Mouse (Mus musculus): Measurements from ENCODE around the gene Snrnp70. TPM values are rescaled to one million over a fixed set of nuclear protein-coding genes. Genes with fewer than 3 reads are reported as not detected.

Gene Snrnp70
- polyA plus RNA-seq, 1 experiment from 2014 or later = 215 TPM

- Histone ChIP-seq H3K4me1 (replicated peaks; ENCODE audit: control insufficient read depth, insufficient read depth, low read length) (peaks cover 25% of the 10 kb centered on the region), H3K4me2 (ENCODE audit: low read length) (peak within 1 kb of the TSS; percentile 71), H3K9me3 (ENCODE audit: control insufficient read depth, low read length) (no peaks in the 10 kb centered on the region), H3K4me3 (replicated peaks; ENCODE audit: low read length) (peak within 1 kb of the TSS; percentile 47), H3K9ac (replicated peaks; ENCODE audit: low read depth, low read length) (peak within 1 kb of the TSS; percentile 64), H3K27me3 (replicated peaks; ENCODE audit: control insufficient read depth, insufficient read depth, low read length) (peaks cover 5% of the 10 kb centered on the region), H3K36me3 (ENCODE audit: control insufficient read depth, insufficient read depth) (peaks cover 16% of the 10 kb centered on the region; the same call in 1 of the 2 replicates), H3K27ac (ENCODE audit: low read length) (no peak within 1 kb of the TSS)
- WGBS = 12% methylated on average over 28 of the region's 28 CpGs
- ATAC-seq = peak; percentile 34
These were observed 24.8 kb downstream of the Snrnp70 start, which contains the start of gene Lin7b for GRCm38 (mm10) chr7:45370475-45371311. Lin7b (minus strand) TSS chr7:45370583.

- WGBS = 8% methylated on average over 49 of the region's 52 CpGs
- H3K4me3 ChIP-seq (replicated peaks; ENCODE audit: low read length) = peak overlapping the region; percentile 47
- peak overlapping the region; percentile 71 for H3K4me2 ChIP-seq (ENCODE audit: low read length)
- H3K27me3 ChIP-seq (replicated peaks; ENCODE audit: control insufficient read depth, insufficient read depth, low read length) = peaks cover 5% of the 10 kb centered on the region
- no peak overlapping the region for H3K27ac ChIP-seq (ENCODE audit: low read length)
- H3K9me3 ChIP-seq (ENCODE audit: control insufficient read depth, low read length) = no peaks in the 10 kb centered on the region
- H3K4me1 ChIP-seq (replicated peaks; ENCODE audit: control insufficient read depth, insufficient read depth, low read length) = peaks cover 33% of the 10 kb centered on the region
- H3K36me3 ChIP-seq (ENCODE audit: control insufficient read depth, insufficient read depth) = peaks cover 13% of the 10 kb centered on the region; the same call in 1 of the 2 replicates
- ATAC-seq = no peak; the same call in 1 of the 2 replicates
- H3K9ac ChIP-seq (replicated peaks; ENCODE audit: low read depth, low read length) = peak overlapping the region; percentile 64
These were observed 25.6 kb downstream of the Snrnp70 start for GRCm38 (mm10) chr7:45369836-45370474.

GRCm38 (mm10) chr7:45369022-45369745 lies 26.4 kb downstream of the Snrnp70 start:
- peaks cover 13% of the 10 kb centered on the region; the same call in 1 of the 2 replicates for H3K36me3 ChIP-seq (ENCODE audit: control insufficient read depth, insufficient read depth)
- no peak overlapping the region for H3K4me2 ChIP-seq (ENCODE audit: low read length)
- WGBS = 75% methylated on average over 16 of the region's 16 CpGs
- peaks cover 36% of the 10 kb centered on the region for H3K4me1 ChIP-seq (replicated peaks; ENCODE audit: control insufficient read depth, insufficient read depth, low read length)
- ATAC-seq = no peak
- peaks cover 5% of the 10 kb centered on the region for H3K27me3 ChIP-seq (replicated peaks; ENCODE audit: control insufficient read depth, insufficient read depth, low read length)
- no peak overlapping the region for H3K9ac ChIP-seq (replicated peaks; ENCODE audit: low read depth, low read length)
- H3K27ac ChIP-seq (ENCODE audit: low read length) = no peak overlapping the region
- H3K9me3 ChIP-seq (ENCODE audit: control insufficient read depth, low read length) = no peaks in the 10 kb centered on the region
- no peak overlapping the region for H3K4me3 ChIP-seq (replicated peaks; ENCODE audit: low read length)

GRCm38 (mm10) chr7:45368178-45368577 lies 27.4 kb downstream of the Snrnp70 start:
- WGBS = 73% methylated on average over 15 of the region's 15 CpGs
- Histone ChIP-seq H3K4me1 (replicated peaks; ENCODE audit: control insufficient read depth, insufficient read depth, low read length) (peaks cover 36% of the 10 kb centered on the region), H3K9ac (replicated peaks; ENCODE audit: low read depth, low read length) (peak overlapping the region; percentile 69; the same call in 1 of the 2 replicates), H3K36me3 (ENCODE audit: control insufficient read depth, insufficient read depth) (peaks cover 9% of the 10 kb centered on the region; the same call in 1 of the 2 replicates), H3K27me3 (replicated peaks; ENCODE audit: control insufficient read depth, insufficient read depth, low read length) (peaks cover 5% of the 10 kb centered on the region), H3K27ac (ENCODE audit: low read length) (no peak overlapping the region), H3K9me3 (ENCODE audit: control insufficient read depth, low read length) (no peaks in the 10 kb centered on the region), H3K4me2 (ENCODE audit: low read length) (peak overlapping the region; percentile 60), H3K4me3 (replicated peaks; ENCODE audit: low read length) (peak overlapping the region; percentile 85)
- ATAC-seq = no peak

- H3K36me3 ChIP-seq (ENCODE audit: control insufficient read depth, insufficient read depth) = 0 out of 2 replicates have a peak, but pooled peaks cover 2% of the 10 kb centered on the region
- H3K27me3 ChIP-seq (replicated peaks; ENCODE audit: control insufficient read depth, insufficient read depth, low read length) = peaks cover 9% of the 10 kb centered on the region
- peak overlapping the region; percentile 89 for H3K27ac ChIP-seq (ENCODE audit: low read length)
- H3K4me2 ChIP-seq (ENCODE audit: low read length) = peak overlapping the region; percentile 60
- no peaks in the 10 kb centered on the region for H3K9me3 ChIP-seq (ENCODE audit: control insufficient read depth, low read length)
- H3K4me1 ChIP-seq (replicated peaks; ENCODE audit: control insufficient read depth, insufficient read depth, low read length) = peaks cover 40% of the 10 kb centered on the region
- under 1% methylated on average over 70 of the region's 70 CpGs for WGBS
- peak overlapping the region; percentile 94 for H3K9ac ChIP-seq (replicated peaks; ENCODE audit: low read depth, low read length)
- peak overlapping the region; percentile 85 for H3K4me3 ChIP-seq (replicated peaks; ENCODE audit: low read length)
- ATAC-seq = peak; percentile 86
These were observed 28.3 kb downstream of the Snrnp70 start for GRCm38 (mm10) chr7:45367020-45367880.

- Histone ChIP-seq H3K36me3 (ENCODE audit: control insufficient read depth, insufficient read depth) (no peaks in the 10 kb centered on the region), H3K27ac (ENCODE audit: low read length) (peak within 1 kb of the TSS; percentile 89), H3K4me1 (replicated peaks; ENCODE audit: control insufficient read depth, insufficient read depth, low read length) (peaks cover 46% of the 10 kb centered on the region), H3K4me2 (ENCODE audit: low read length) (peak within 1 kb of the TSS; percentile 60), H3K27me3 (replicated peaks; ENCODE audit: control insufficient read depth, insufficient read depth, low read length) (peaks cover 9% of the 10 kb centered on the region), H3K9me3 (ENCODE audit: control insufficient read depth, low read length) (no peaks in the 10 kb centered on the region), H3K9ac (replicated peaks; ENCODE audit: low read depth, low read length) (peak within 1 kb of the TSS; percentile 94), H3K4me3 (replicated peaks; ENCODE audit: low read length) (peak within 1 kb of the TSS; percentile 85)
- ATAC-seq = peak; percentile 39
- 0% methylated on average over 21 of the region's 26 CpGs for WGBS
These were observed 28.9 kb downstream of the Snrnp70 start, which contains the start of gene Ppfia3 for GRCm38 (mm10) chr7:45366652-45367019. Ppfia3 (minus strand) TSS chr7:45367019.

- Histone ChIP-seq H3K4me1 (replicated peaks; ENCODE audit: control insufficient read depth, insufficient read depth, low read length) (peaks cover 49% of the 10 kb centered on the region), H3K9ac (replicated peaks; ENCODE audit: low read depth, low read length) (peak overlapping the region; percentile 94), H3K27ac (ENCODE audit: low read length) (peak overlapping the region; percentile 42), H3K36me3 (ENCODE audit: control insufficient read depth, insufficient read depth) (no peaks in the 10 kb centered on the region), H3K9me3 (ENCODE audit: control insufficient read depth, low read length) (no peaks in the 10 kb centered on the region), H3K4me2 (ENCODE audit: low read length) (peak overlapping the region; percentile 59), H3K4me3 (replicated peaks; ENCODE audit: low read length) (peak overlapping the region; percentile 85), H3K27me3 (replicated peaks; ENCODE audit: control insufficient read depth, insufficient read depth, low read length) (peaks cover 9% of the 10 kb centered on the region)
- ATAC-seq = no peak
- WGBS = 3% methylated on average over 35 of the region's 35 CpGs
These were observed 29.5 kb downstream of the Snrnp70 start for GRCm38 (mm10) chr7:45365742-45366651.

GRCm38 (mm10) chr7:45363983-45364382 lies 31.6 kb downstream of the Snrnp70 start:
- no peak for ATAC-seq
- Histone ChIP-seq H3K9me3 (ENCODE audit: control insufficient read depth, low read length) (no peaks in the 10 kb centered on the region), H3K4me3 (replicated peaks; ENCODE audit: low read length) (no peak overlapping the region), H3K4me2 (ENCODE audit: low read length) (no peak overlapping the region), H3K9ac (replicated peaks; ENCODE audit: low read depth, low read length) (no peak overlapping the region), H3K4me1 (replicated peaks; ENCODE audit: control insufficient read depth, insufficient read depth, low read length) (peaks cover 34% of the 10 kb centered on the region), H3K27ac (ENCODE audit: low read length) (no peak overlapping the region), H3K27me3 (replicated peaks; ENCODE audit: control insufficient read depth, insufficient read depth, low read length) (peaks cover 4% of the 10 kb centered on the region; the same call in 1 of the 2 replicates), H3K36me3 (ENCODE audit: control insufficient read depth, insufficient read depth) (no peaks in the 10 kb centered on the region)
- 89% methylated on average over 2 of the region's 2 CpGs for WGBS

All from forebrain, embryonic 16.5 days (tissue).